In genomic region chr8:117440759-117441158, GRCm38 (mm10) we compare ENCODE assay signal across 25 mouse cellular contexts. TPM values are rescaled to one million over a fixed set of nuclear protein-coding genes. Genes with fewer than 3 reads are reported as not detected.
DNase-seq lines count a peak whose midpoint lies in the region; ATAC-seq and TF ChIP-seq lines count a peak whose summit lies in the region.
"Had no signal": no experiment of that assay in that cellular context is flagged by ENCODE, and none has a peak within 500 bp of the region (broad histone marks: within the 10 kb centered on the region; RNA-seq: fewer than 3 reads in every experiment).

No protein-coding gene starts in this region.

- no peaks in the 10 kb centered on the region for H3K27me3 ChIP-seq in liver, adult 2 months (ENCODE audit: control insufficient read depth, insufficient read depth, low read length)
- no peaks in the 10 kb centered on the region for H3K27me3 ChIP-seq in liver, embryonic 15.5 days
- no peaks in the 10 kb centered on the region for H3K27me3 ChIP-seq in stomach, embryonic 16.5 days (ENCODE audit: control insufficient read depth, insufficient read depth, low read length)
- no peaks in the 10 kb centered on the region for H3K27me3 ChIP-seq in forebrain, postnatal 0 days (ENCODE audit: insufficient read depth, low read length)
- no peaks in the 10 kb centered on the region for H3K27me3 ChIP-seq in hindbrain, embryonic 14.5 days (ENCODE audit: control insufficient read depth, insufficient read depth, low read length)
- H3K27me3 ChIP-seq: forebrain, embryonic 13.5 days; hindbrain, embryonic 12.5 days; limb, embryonic 13.5 days; midbrain, embryonic 12.5 days; neural tube, embryonic 12.5 days had no signal

- no peaks in the 10 kb centered on the region for H3K9me3 ChIP-seq in liver, embryonic 15.5 days (replicated peaks)
- H3K9me3 ChIP-seq in stomach, embryonic 16.5 days (replicated peaks; ENCODE audit: control insufficient read depth, low read length) = no peaks in the 10 kb centered on the region
- no peaks in the 10 kb centered on the region for H3K9me3 ChIP-seq in forebrain, postnatal 0 days (ENCODE audit: low read length)
- H3K9me3 ChIP-seq in hindbrain, embryonic 14.5 days (ENCODE audit: control insufficient read depth, low read length) = no peaks in the 10 kb centered on the region
- H3K9me3 ChIP-seq: forebrain, embryonic 13.5 days; hindbrain, embryonic 12.5 days; limb, embryonic 13.5 days; midbrain, embryonic 12.5 days; neural tube, embryonic 12.5 days had no signal

- WGBS in liver, adult 2 months = 15% methylated on average over 6 of the region's 6 CpGs
- 68% methylated on average over 6 of the region's 6 CpGs for WGBS in liver, embryonic 15.5 days (ENCODE audit: insufficient replicate concordance)
- WGBS in stomach, embryonic 16.5 days = 46% methylated on average over 6 of the region's 6 CpGs
- 93% methylated on average over 6 of the region's 6 CpGs for WGBS in forebrain, postnatal 0 days
- WGBS in hindbrain, embryonic 14.5 days = 98% methylated on average over 6 of the region's 6 CpGs

- no peak overlapping the region for H3K4me2 ChIP-seq in liver, embryonic 15.5 days
- H3K4me2 ChIP-seq in stomach, embryonic 16.5 days (ENCODE audit: low read depth, low read length) = no peak overlapping the region
- H3K4me2 ChIP-seq in forebrain, postnatal 0 days (ENCODE audit: low read depth) = no peak overlapping the region
- no peak overlapping the region for H3K4me2 ChIP-seq in hindbrain, embryonic 14.5 days (replicated peaks)
- H3K4me2 ChIP-seq: forebrain, embryonic 13.5 days; heart, embryonic 11.5 days; hindbrain, embryonic 12.5 days; limb, embryonic 13.5 days; lung, embryonic 14.5 days; midbrain, embryonic 12.5 days; neural tube, embryonic 12.5 days had no signal

- no peak for TF ChIP-seq CTCF in liver, adult 2 months (IDR thresholded peaks at IDR 0.05; ENCODE audit: low read depth, low read length)
- no peak for TF ChIP-seq CTCF in forebrain, postnatal 0 days (IDR thresholded peaks at IDR 0.05; ENCODE audit: low read depth)

- H3K4me3 ChIP-seq in liver, adult 2 months (ENCODE audit: insufficient read depth, low read depth, low read length) = no peak overlapping the region
- no peak overlapping the region for H3K4me3 ChIP-seq in liver, embryonic 15.5 days (replicated peaks)
- H3K4me3 ChIP-seq in stomach, embryonic 16.5 days (replicated peaks; ENCODE audit: low read length) = no peak overlapping the region
- no peak overlapping the region for H3K4me3 ChIP-seq in forebrain, postnatal 0 days (ENCODE audit: low read depth, low read length)
- no peak overlapping the region for H3K4me3 ChIP-seq in hindbrain, embryonic 14.5 days (replicated peaks; ENCODE audit: low read length)
- H3K4me3 ChIP-seq: forebrain, embryonic 13.5 days; hindbrain, embryonic 12.5 days; limb, embryonic 13.5 days; midbrain, embryonic 12.5 days; myocyte; neural tube, embryonic 12.5 days had no signal

- intact Hi-C loops in gastrocnemius, postnatal 36 days (cut with DNase I) = no loop called here

- peak overlapping the region; percentile 66 for H3K27ac ChIP-seq in liver, adult 2 months (replicated peaks; ENCODE audit: insufficient read depth, low read depth, low read length)
- H3K27ac ChIP-seq in liver, embryonic 15.5 days (replicated peaks) = peak overlapping the region; percentile 33
- H3K27ac ChIP-seq in stomach, embryonic 16.5 days (ENCODE audit: low read length) = no peak overlapping the region; the same call in 1 of the 2 replicates
- no peak overlapping the region for H3K27ac ChIP-seq in forebrain, postnatal 0 days (ENCODE audit: low read depth, low read length)
- H3K27ac ChIP-seq in hindbrain, embryonic 14.5 days = no peak overlapping the region
- H3K27ac ChIP-seq: forebrain, embryonic 13.5 days; hindbrain, embryonic 12.5 days; limb, embryonic 13.5 days; midbrain, embryonic 12.5 days; neural tube, embryonic 12.5 days had no signal

- H3K4me1 ChIP-seq in liver, adult 2 months (ENCODE audit: control insufficient read depth, insufficient read depth, low read length) = peaks cover 22% of the 10 kb centered on the region
- peaks cover 10% of the 10 kb centered on the region; the same call in 1 of the 2 replicates for H3K4me1 ChIP-seq in liver, embryonic 15.5 days (replicated peaks)
- no peaks in the 10 kb centered on the region for H3K4me1 ChIP-seq in stomach, embryonic 16.5 days (ENCODE audit: control insufficient read depth, insufficient read depth, low read length)
- H3K4me1 ChIP-seq in forebrain, postnatal 0 days (ENCODE audit: insufficient read depth) = no peaks in the 10 kb centered on the region
- 0 out of 2 replicates have a peak, but pooled peaks cover 4% of the 10 kb centered on the region for H3K4me1 ChIP-seq in hindbrain, embryonic 14.5 days (replicated peaks; ENCODE audit: control insufficient read depth, insufficient read depth, low read length)

- peak; percentile 93 for DNase-seq in liver, adult 2 months (ENCODE audit: extremely low read depth, low read depth, low spot score)
- no peak for DNase-seq in gastrocnemius, postnatal 36 days
- DNase-seq in forebrain, postnatal 0 days = no peak
- DNase-seq in hindbrain, embryonic 14.5 days (ENCODE audit: low spot score) = no peak
- DNase-seq: adrenal gland, postnatal 25 days; B cell, adult 2 months; cerebellum, adult 18-20 months; cerebellum, postnatal 14 days; gastrocnemius, postnatal 14 days; heart, postnatal 36 days; kidney, adult 2 months; kidney, postnatal 4 days; lung, embryonic 14.5 days; lung, postnatal 14 days; thymus, adult 2 months; thymus, postnatal 4 days had no signal

- peaks cover 7% of the 10 kb centered on the region; the same call in 1 of the 2 replicates for H3K36me3 ChIP-seq in liver, adult 2 months (ENCODE audit: control insufficient read depth, insufficient read depth, low read length)
- H3K36me3 ChIP-seq in liver, embryonic 15.5 days (replicated peaks) = peaks cover 64% of the 10 kb centered on the region
- H3K36me3 ChIP-seq in stomach, embryonic 16.5 days (ENCODE audit: control insufficient read depth, insufficient read depth, low read length) = peaks cover 20% of the 10 kb centered on the region
- peaks cover 36% of the 10 kb centered on the region for H3K36me3 ChIP-seq in forebrain, postnatal 0 days (ENCODE audit: insufficient read depth)
- H3K36me3 ChIP-seq in hindbrain, embryonic 14.5 days (replicated peaks; ENCODE audit: control insufficient read depth, insufficient read depth) = peaks cover 46% of the 10 kb centered on the region

- H3K9ac ChIP-seq in liver, adult 2 months (ENCODE audit: low read depth, low read length) = no peak overlapping the region
- no peak overlapping the region for H3K9ac ChIP-seq in liver, embryonic 15.5 days
- H3K9ac ChIP-seq in stomach, embryonic 16.5 days (ENCODE audit: low read length) = no peak overlapping the region
- H3K9ac ChIP-seq in forebrain, postnatal 0 days = no peak overlapping the region
- H3K9ac ChIP-seq in hindbrain, embryonic 14.5 days = no peak overlapping the region
- H3K9ac ChIP-seq: forebrain, embryonic 13.5 days; hindbrain, embryonic 12.5 days; limb, embryonic 13.5 days; lung, embryonic 14.5 days; midbrain, embryonic 12.5 days; neural tube, embryonic 12.5 days had no signal

- H3K79me2 ChIP-seq in liver, adult 2 months (ENCODE audit: control insufficient read depth, insufficient read depth, low read length) = no peaks in the 10 kb centered on the region

- ATAC-seq in liver, embryonic 15.5 days (ENCODE audit: insufficient read depth) = peak; percentile 74
- peak; percentile 46; the same call in 1 of the 2 replicates for ATAC-seq in stomach, embryonic 16.5 days (ENCODE audit: insufficient read depth, low FRiP score)
- no peak for ATAC-seq in forebrain, postnatal 0 days
- no peak for ATAC-seq in hindbrain, embryonic 14.5 days (ENCODE audit: low FRiP score)
- ATAC-seq: forebrain, embryonic 13.5 days had no signal

- no peak for TF ChIP-seq POLR2A in liver, adult 2 months (IDR thresholded peaks at IDR 0.05; ENCODE audit: extremely low read depth, insufficient read depth, low read length)

RNA-seq across cellular contexts. Expression of gene Plcg2, which starts 57.3 kb away (rescaled TPM):
- 1.8 and 2.1 TPM in 2 replicates for total RNA-seq in liver, adult 2 months (2014; rRNA removed)
- 0.42 and 0.95 TPM in 2 replicates for polyA plus RNA-seq in liver, adult 2 months (2012; rRNA removed)
- 7.4 and 8.2 TPM in 2 replicates for polyA plus RNA-seq in liver, embryonic 15.5 days (2015; fragmentation: Nextera tagmentation; extraction: Ambion mirVana)
- polyA plus RNA-seq in stomach, embryonic 16.5 days (2015; fragmentation: Nextera tagmentation; extraction: Ambion mirVana) = 4.6 and 5.2 TPM in 2 replicates
- total RNA-seq in gastrocnemius, postnatal 36 days (2021) = under 1 TPM; 0.59 to 0.61 TPM
- total RNA-seq in forebrain, postnatal 0 days (2014; rRNA removed) = 1.8 TPM in 2 replicates
- 0.63 and 1.1 TPM in 2 replicates for polyA plus RNA-seq in forebrain, postnatal 0 days (2015; fragmentation: Nextera tagmentation; extraction: Ambion mirVana)
- 1.2 TPM in 2 replicates for polyA plus RNA-seq in hindbrain, embryonic 14.5 days (2014; fragmentation: Nextera tagmentation; extraction: Ambion mirVana)

Comparison
In these comparisons a context has a peak if more than half of its experiments do, and no peak if none do; other contexts are left out.
1. H3K27ac ChIP-seq: peak in liver, adult 2 months (single experiment) and liver, embryonic 15.5 days (single experiment); none in stomach, embryonic 16.5 days (single experiment), forebrain, postnatal 0 days (single experiment) and hindbrain, embryonic 14.5 days (single experiment).
2. ATAC-seq: peak in liver, embryonic 15.5 days (single experiment) and stomach, embryonic 16.5 days (single experiment); none in forebrain, postnatal 0 days (single experiment) and hindbrain, embryonic 14.5 days (single experiment).